Mouse (Mus musculus) yolk sac, embryonic 10.5 days (tissue): ENCODE data around the gene Col20a1.

Experiments
- DNase-seq: peaks from one replicate; pipeline ENCODE4 v3.0.0-alpha.2; 2017; ENCODE audit warnings: low spot score

The Col20a1 gene

DNA sequence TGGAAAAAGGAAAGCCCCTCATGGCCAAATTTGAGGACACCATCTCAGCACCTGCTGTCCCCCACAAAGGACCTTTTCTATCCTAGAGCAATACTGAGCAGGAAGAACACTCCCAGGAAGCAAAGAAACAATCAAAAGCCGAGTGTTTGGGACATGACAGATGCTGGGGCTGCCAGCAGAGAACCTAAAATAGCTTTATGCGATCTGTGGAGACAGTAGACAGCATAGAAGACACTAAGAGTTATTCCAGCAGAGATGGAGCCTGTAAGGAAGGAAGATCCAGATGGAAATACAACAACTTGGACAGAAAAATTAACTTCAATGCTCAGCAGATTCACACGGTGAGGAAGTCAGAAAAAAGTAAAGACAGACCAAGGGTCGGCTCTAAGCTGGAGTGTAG, 79.5 kb downstream of the Col20a1 start:
- DNase-seq: peak; percentile 13
